Mouse (Mus musculus): ENCODE measurements around the gene Sh3bp1.
A peak's percentile ranks its signal among the peaks of the same experiment; 100 is the strongest.

Gene Sh3bp1

GRCm38 (mm10) chr15:78899740-78900584 lies at the start of gene Sh3bp1:
Sh3bp1 (plus strand) TSS chr15:78899768.
- DNase-seq (ENCODE audit: low read depth), result no peak

- no peak for DNase-seq (ENCODE audit: low read depth)
Measured at GRCm38 (mm10) chr15:78850059-78850824, 49.3 kb upstream of the Sh3bp1 start.

GRCm38 (mm10) chr15:78850944-78851343 lies 48.6 kb upstream of the Sh3bp1 start:
- DNase-seq (ENCODE audit: low read depth), result no peak

- peak; percentile 95 for DNase-seq (ENCODE audit: low read depth)
Measured at GRCm38 (mm10) chr15:78851505-78852153, 47.9 kb upstream of the Sh3bp1 start.

- no peak for DNase-seq (ENCODE audit: low read depth)
Measured at GRCm38 (mm10) chr15:78855303-78855965, 44.1 kb upstream of the Sh3bp1 start, which contains the start of gene Lgals2. Lgals2 (minus strand) TSS chr15:78855529.

GRCm38 (mm10) chr15:78857009-78857408 lies 42.6 kb upstream of the Sh3bp1 start:
- no peak for DNase-seq (ENCODE audit: low read depth)

GRCm38 (mm10) chr15:78859311-78859710 lies 40.3 kb upstream of the Sh3bp1 start:
- DNase-seq (ENCODE audit: low read depth), result no peak

GRCm38 (mm10) chr15:78859714-78860113 lies 39.9 kb upstream of the Sh3bp1 start:
- DNase-seq (ENCODE audit: low read depth), result no peak

- no peak for DNase-seq (ENCODE audit: low read depth)
Measured at GRCm38 (mm10) chr15:78862280-78862679, 37.3 kb upstream of the Sh3bp1 start.

- no peak for DNase-seq (ENCODE audit: low read depth)
Measured at GRCm38 (mm10) chr15:78863154-78863553, 36.4 kb upstream of the Sh3bp1 start.

GRCm38 (mm10) chr15:78863852-78864253 lies 35.7 kb upstream of the Sh3bp1 start:
- DNase-seq (ENCODE audit: low read depth), result no peak

GRCm38 (mm10) chr15:78868398-78868797 lies 31.2 kb upstream of the Sh3bp1 start:
- no peak for DNase-seq (ENCODE audit: low read depth)

- no peak for DNase-seq (ENCODE audit: low read depth)
Measured at GRCm38 (mm10) chr15:78868826-78869233, 30.7 kb upstream of the Sh3bp1 start.

GRCm38 (mm10) chr15:78869775-78870174 lies 29.8 kb upstream of the Sh3bp1 start:
- DNase-seq (ENCODE audit: low read depth), result peak; percentile 48

GRCm38 (mm10) chr15:78872021-78872608 lies 27.5 kb upstream of the Sh3bp1 start:
- DNase-seq (ENCODE audit: low read depth), result no peak

- DNase-seq (ENCODE audit: low read depth), result no peak
Measured at GRCm38 (mm10) chr15:78873803-78874435, 25.6 kb upstream of the Sh3bp1 start.

GRCm38 (mm10) chr15:78874989-78875388 lies 24.6 kb upstream of the Sh3bp1 start:
- no peak for DNase-seq (ENCODE audit: low read depth)

- DNase-seq (ENCODE audit: low read depth), result no peak
Measured at GRCm38 (mm10) chr15:78875537-78875936, 24.0 kb upstream of the Sh3bp1 start.

- peak; percentile 68 for DNase-seq (ENCODE audit: low read depth)
Measured at GRCm38 (mm10) chr15:78876258-78876696, 23.3 kb upstream of the Sh3bp1 start.

- DNase-seq (ENCODE audit: low read depth), result peak; percentile 88
Measured at GRCm38 (mm10) chr15:78876991-78877809, 22.4 kb upstream of the Sh3bp1 start, which contains the start of gene Gga1. Gga1 (plus strand) TSS chr15:78877190.
